Mouse (Mus musculus) bone marrow macrophage, adult 2 months (primary cell): Measurements from ENCODE around the gene Pmpca.

Source experiments
- CTCF ChIP-seq: IDR thresholded peaks from 2 replicates; pipeline ENCODE4 v1.5.1; 2012; ENCODE audit warnings: low read depth, mild to moderate bottlenecking, low read length, moderate library complexity
- POLR2A ChIP-seq: IDR thresholded peaks from 2 replicates; pipeline ENCODE4 v1.6.1; 2012; ENCODE audit warnings: mild to moderate bottlenecking, low read depth, low read length, borderline replicate concordance

DNA sequence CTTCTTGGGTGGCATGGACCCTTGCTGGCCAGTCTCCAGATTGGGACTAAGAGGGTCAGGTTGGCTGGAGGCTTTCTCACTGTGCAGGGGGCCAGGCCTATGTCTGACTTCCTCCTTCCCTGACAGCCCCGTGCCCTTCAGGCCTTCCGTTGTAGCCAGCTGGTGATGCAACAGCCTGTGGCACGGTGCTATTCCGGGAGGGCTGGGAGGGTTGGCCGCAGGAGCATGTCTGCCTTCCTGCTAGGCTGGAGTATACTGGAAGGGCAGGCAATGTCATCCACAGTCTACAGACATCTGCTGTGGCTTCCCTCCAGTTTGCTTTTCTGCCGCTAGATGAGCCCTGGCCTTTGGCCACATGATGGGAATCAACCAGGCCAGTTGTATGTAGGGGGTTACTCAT lies 29.2 kb upstream of the Pmpca start:
- TF ChIP-seq POLR2A = no peak
- TF ChIP-seq CTCF = no peak
